Mouse (Mus musculus): ENCODE data around the gene Mapre1. TPM values are rescaled to one million over a fixed set of nuclear protein-coding genes. Genes with fewer than 3 reads are reported as not detected.
"Not testable (repeated sequence)": the region's sequence is repeated elsewhere in the genome, so short reads cannot be mapped to it uniquely, and the experiment has no call there.

The Mapre1 gene
- polyA plus RNA-seq, 1 experiment: 170 TPM

GRCm38 (mm10) chr2:153772950-153773349 lies 31.9 kb downstream of the Mapre1 start:
- Histone ChIP-seq H3K27ac (ENCODE audit: insufficient read depth, low read length) (no peak overlapping the region), H3K4me3 (ENCODE audit: insufficient read depth, low read length) (no peak overlapping the region), H3K4me1 (ENCODE audit: control insufficient read depth, insufficient read depth, low read length) (no peaks in the 10 kb centered on the region)
- TF ChIP-seq CTCF (IDR thresholded peaks at IDR 0.05; ENCODE audit: borderline replicate concordance, insufficient read depth, low read length) (no peak), POLR2A (IDR thresholded peaks at IDR 0.05; ENCODE audit: low read depth, low read length) (no peak)

DNA sequence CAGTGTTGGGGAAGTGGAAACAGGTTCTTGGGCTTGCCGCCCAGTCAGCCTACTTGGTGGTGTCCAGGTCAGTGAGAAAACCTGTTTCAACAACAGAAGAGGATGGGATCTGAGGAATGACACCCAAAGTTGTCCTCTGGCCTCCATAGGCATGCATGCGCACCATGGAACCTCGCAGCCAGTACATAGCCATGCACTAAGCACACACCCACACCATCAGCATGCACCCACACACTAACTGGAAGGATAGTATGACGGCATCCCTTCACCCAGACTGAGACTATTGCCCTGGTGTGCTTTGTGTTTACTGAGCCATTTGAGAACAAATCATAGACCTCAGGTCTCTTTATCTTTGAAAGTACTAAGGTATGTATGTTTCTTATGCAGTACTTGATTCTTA lies 34.4 kb downstream of the Mapre1 start:
- TF ChIP-seq POLR2A (IDR thresholded peaks at IDR 0.05; ENCODE audit: low read depth, low read length) (no peak), CTCF (IDR thresholded peaks at IDR 0.05; ENCODE audit: borderline replicate concordance, insufficient read depth, low read length) (no peak)
- Histone ChIP-seq H3K27ac (ENCODE audit: insufficient read depth, low read length) (no peak overlapping the region), H3K4me1 (ENCODE audit: control insufficient read depth, insufficient read depth, low read length) (0 out of 2 replicates have a peak, but pooled peaks cover 2% of the 10 kb centered on the region), H3K4me3 (ENCODE audit: insufficient read depth, low read length) (no peak overlapping the region)

DNA sequence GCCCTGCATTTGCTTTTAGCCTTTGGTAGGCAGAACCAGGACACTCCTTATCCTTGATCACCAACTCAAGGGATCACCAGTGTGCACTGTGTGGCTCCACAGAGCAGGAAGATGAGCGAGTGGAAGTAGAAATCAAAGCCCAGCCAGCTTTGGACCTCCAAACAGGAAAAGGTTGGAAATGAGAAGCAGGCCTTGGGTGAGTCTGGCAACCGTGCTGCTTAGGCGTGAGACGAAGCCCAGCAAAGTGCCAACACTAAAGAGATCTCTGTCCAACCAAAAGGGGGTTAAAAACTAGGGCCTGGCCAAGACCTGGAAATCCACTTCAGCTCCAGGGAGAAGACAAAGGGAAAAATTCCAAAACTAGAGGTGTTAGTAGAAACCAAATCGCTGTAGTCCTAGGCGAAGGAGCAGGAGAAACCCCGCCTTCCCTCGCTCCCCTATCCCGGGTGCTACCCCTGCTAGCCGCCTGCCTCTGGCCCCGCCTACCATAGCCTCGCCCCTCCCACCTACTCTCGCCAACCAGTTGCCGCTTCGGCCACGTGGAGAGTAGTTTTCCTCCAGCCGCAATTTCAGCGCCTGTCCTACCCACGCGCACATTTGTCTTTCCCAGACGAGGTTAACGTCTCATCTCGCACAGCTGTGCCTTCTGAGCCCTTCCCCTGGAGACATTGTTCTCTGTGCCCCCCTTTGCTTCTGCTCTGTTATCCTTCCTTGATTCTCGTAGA lies 37.7 kb downstream of the Mapre1 start:
- Histone ChIP-seq H3K4me1 (ENCODE audit: control insufficient read depth, insufficient read depth, low read length) (0 out of 2 replicates have a peak, but pooled peaks cover 2% of the 10 kb centered on the region), H3K4me3 (ENCODE audit: insufficient read depth, low read length) (no peak overlapping the region), H3K27ac (ENCODE audit: insufficient read depth, low read length) (no peak overlapping the region)
- TF ChIP-seq CTCF (IDR thresholded peaks at IDR 0.05; ENCODE audit: borderline replicate concordance, insufficient read depth, low read length) (no peak), POLR2A (IDR thresholded peaks at IDR 0.05; ENCODE audit: low read depth, low read length) (no peak)

- no peak for TF ChIP-seq POLR2A (IDR thresholded peaks at IDR 0.05; ENCODE audit: low read depth, low read length)
- TF ChIP-seq CTCF (IDR thresholded peaks at IDR 0.05; ENCODE audit: borderline replicate concordance, insufficient read depth, low read length): no peak
- Histone ChIP-seq H3K27ac (ENCODE audit: insufficient read depth, low read length) (no peak within 1 kb of the TSS), H3K4me3 (ENCODE audit: insufficient read depth, low read length) (no peak within 1 kb of the TSS), H3K4me1 (ENCODE audit: control insufficient read depth, insufficient read depth, low read length) (0 out of 2 replicates have a peak, but pooled peaks cover 2% of the 10 kb centered on the region)
Measured at GRCm38 (mm10) chr2:153779394-153779981, 38.4 kb downstream of the Mapre1 start, which contains the start of gene Efcab8. Gene Efcab8 (plus strand): TSS chr2:153779931.

GRCm38 (mm10) chr2:153781181-153781580 lies 40.1 kb downstream of the Mapre1 start:
- no peak overlapping the region for H3K4me3 ChIP-seq (ENCODE audit: insufficient read depth, low read length)
- 0 out of 2 replicates have a peak, but pooled peaks cover 2% of the 10 kb centered on the region for H3K4me1 ChIP-seq (ENCODE audit: control insufficient read depth, insufficient read depth, low read length)
- TF ChIP-seq CTCF (IDR thresholded peaks at IDR 0.05; ENCODE audit: borderline replicate concordance, insufficient read depth, low read length): no peak
- H3K27ac ChIP-seq (ENCODE audit: insufficient read depth, low read length): no peak overlapping the region

DNA sequence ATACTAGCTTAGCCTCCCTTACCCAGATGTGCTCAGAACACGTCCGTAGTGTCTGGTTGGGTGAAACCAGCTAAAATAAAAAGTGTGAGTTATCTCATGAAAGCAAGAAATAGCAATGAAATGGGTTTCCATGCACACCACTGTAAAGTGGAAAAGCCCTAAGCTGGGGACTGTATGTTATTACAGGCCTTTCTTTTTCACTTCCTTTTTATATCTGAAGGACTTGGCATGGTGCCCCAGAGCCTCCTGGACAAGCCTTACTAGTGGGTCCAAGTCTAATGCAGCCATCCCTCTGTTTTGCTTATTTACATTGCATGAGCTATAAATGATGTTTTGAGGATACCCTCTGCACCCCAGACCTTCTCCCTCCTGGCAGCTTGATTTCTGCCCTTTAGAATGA lies 43.6 kb downstream of the Mapre1 start:
- no peak for TF ChIP-seq POLR2A (IDR thresholded peaks at IDR 0.05; ENCODE audit: low read depth, low read length)
- no peak for TF ChIP-seq CTCF (IDR thresholded peaks at IDR 0.05; ENCODE audit: borderline replicate concordance, insufficient read depth, low read length)
- Histone ChIP-seq H3K4me1 (ENCODE audit: control insufficient read depth, insufficient read depth, low read length) (no peaks in the 10 kb centered on the region), H3K27ac (ENCODE audit: insufficient read depth, low read length) (no peak overlapping the region), H3K4me3 (ENCODE audit: insufficient read depth, low read length) (no peak overlapping the region)

DNA sequence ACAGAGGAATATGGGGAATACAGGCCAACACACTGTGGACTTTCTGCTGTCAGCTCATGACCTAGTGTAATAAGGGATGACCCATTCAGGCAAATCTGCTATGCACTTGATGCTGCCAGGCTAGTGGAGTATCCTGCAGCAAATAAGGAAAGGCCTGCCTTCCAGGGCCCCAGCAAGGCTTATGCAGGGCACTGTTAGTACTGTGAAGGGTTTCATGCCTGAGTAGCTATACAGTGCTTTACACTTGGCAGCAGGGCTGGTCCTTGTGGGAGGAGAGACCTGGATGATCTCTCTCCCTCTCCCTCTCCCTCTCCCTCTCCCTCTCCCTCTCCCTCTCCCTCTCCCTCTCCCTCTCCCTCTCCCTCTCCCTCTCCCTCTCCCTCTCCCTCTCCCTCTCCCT lies 52.3 kb downstream of the Mapre1 start:
- no peaks in the 10 kb centered on the region for H3K4me1 ChIP-seq (ENCODE audit: control insufficient read depth, insufficient read depth, low read length)
- no peak for TF ChIP-seq CTCF (IDR thresholded peaks at IDR 0.05; ENCODE audit: borderline replicate concordance, insufficient read depth, low read length)
- TF ChIP-seq POLR2A (IDR thresholded peaks at IDR 0.05; ENCODE audit: low read depth, low read length): no peak

GRCm38 (mm10) chr2:153795090-153795489 lies 54.0 kb downstream of the Mapre1 start:
- Histone ChIP-seq H3K4me3 (ENCODE audit: insufficient read depth, low read length) (no peak overlapping the region), H3K4me1 (ENCODE audit: control insufficient read depth, insufficient read depth, low read length) (no peaks in the 10 kb centered on the region), H3K27ac (ENCODE audit: insufficient read depth, low read length) (no peak overlapping the region)
- peak; percentile 31; the same call in 1 of the 2 replicates for TF ChIP-seq CTCF (IDR thresholded peaks at IDR 0.05; ENCODE audit: borderline replicate concordance, insufficient read depth, low read length)
- TF ChIP-seq POLR2A (IDR thresholded peaks at IDR 0.05; ENCODE audit: low read depth, low read length): no peak

More for the DNA sequence above, 52.3 kb downstream of the Mapre1 start:
- Histone ChIP-seq H3K27ac (ENCODE audit: insufficient read depth, low read length) (no peak overlapping the region), H3K4me3 (ENCODE audit: insufficient read depth, low read length) (no peak overlapping the region)

GRCm38 (mm10) chr2:153807464-153807863 lies 66.4 kb downstream of the Mapre1 start:
- TF ChIP-seq CTCF (IDR thresholded peaks at IDR 0.05; ENCODE audit: borderline replicate concordance, insufficient read depth, low read length): peak; percentile 70; the same call in 1 of the 2 replicates
- H3K4me3 ChIP-seq (ENCODE audit: insufficient read depth, low read length); H3K4me1 ChIP-seq (ENCODE audit: control insufficient read depth, insufficient read depth, low read length); H3K27ac ChIP-seq (ENCODE audit: insufficient read depth, low read length): not testable (repeated sequence)

GRCm38 (mm10) chr2:153808146-153808545 lies 67.1 kb downstream of the Mapre1 start:
- TF ChIP-seq CTCF (IDR thresholded peaks at IDR 0.05; ENCODE audit: borderline replicate concordance, insufficient read depth, low read length) (no peak), POLR2A (IDR thresholded peaks at IDR 0.05; ENCODE audit: low read depth, low read length) (no peak)
- Histone ChIP-seq H3K4me3 (ENCODE audit: insufficient read depth, low read length) (no peak overlapping the region), H3K4me1 (ENCODE audit: control insufficient read depth, insufficient read depth, low read length) (no peaks in the 10 kb centered on the region), H3K27ac (ENCODE audit: insufficient read depth, low read length) (no peak overlapping the region)

Data from embryonic fibroblast, embryonic 13.5 days (primary cell).